Mouse (Mus musculus): ENCODE measurements at regions not wholly inside any gene's neighbourhood (a gene's known extent, or its start where the extent isn't known, plus 50 kb on each side); places are given as distances from the start of the nearest gene placed in this dataset.

GRCm38 (mm10) chr16:19834128-19834527, 74.1 kb downstream of the B3gnt5 start:
- DNase-seq (ENCODE audit: low spot score in 2 of 2), result no peak

- DNase-seq (ENCODE audit: low spot score in 2 of 2), result no peak
These were observed 74.7 kb downstream of the B3gnt5 start for GRCm38 (mm10) chr16:19834750-19835149.

DNA sequence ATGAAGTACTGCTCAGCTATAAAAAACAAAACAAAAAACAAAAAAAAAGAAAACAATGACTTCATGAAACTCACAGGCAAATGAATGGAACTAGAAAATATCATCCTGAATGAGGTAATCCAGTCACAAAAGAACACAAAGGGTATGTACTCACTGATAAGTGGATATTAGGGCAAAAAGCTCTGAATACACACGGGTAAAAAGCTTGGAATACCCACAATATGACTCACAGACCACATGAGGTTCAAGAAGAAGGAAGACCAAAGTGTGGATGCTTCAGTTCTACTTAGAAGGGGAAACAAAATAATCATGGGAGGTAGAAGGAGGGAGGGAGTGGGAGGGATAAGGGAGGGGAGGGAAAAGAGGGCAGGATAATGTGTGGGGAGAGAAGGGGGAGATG, 79.8 kb downstream of the B3gnt5 start:
- no peak for DNase-seq (ENCODE audit: low spot score in 2 of 2)

DNA sequence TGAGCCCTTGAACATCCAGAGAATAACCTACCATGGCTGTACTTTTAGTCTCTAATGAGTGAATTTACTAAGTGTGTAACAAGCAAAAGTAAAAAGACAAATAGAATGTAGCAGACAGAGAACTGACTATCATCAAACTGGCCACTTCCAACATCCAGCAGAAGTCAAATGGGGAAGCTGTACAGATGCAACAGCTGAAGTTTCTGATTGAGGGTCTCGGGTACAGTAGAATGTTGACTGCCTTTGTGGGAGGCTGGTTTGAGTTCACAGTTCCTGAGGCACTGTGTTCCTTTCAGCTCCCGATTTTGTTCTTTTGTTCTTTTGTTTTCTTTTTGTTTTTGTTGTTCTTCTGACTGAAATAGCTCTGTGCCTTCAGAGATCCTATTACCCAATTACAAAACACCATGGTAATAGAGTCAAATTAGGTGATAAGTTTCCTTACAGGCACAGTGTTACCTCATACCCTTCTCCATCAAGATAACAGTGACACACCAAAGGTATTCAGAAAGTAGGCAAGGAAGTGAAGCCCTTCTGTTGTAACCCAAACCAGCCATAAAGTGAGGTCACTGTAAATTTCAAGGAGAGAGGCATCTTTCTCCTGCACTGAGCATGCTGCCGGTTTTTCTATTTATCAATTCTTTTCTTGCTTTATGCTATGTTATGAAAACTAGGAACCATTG, 82.5 kb downstream of the B3gnt5 start:
- DNase-seq (ENCODE audit: low spot score in 2 of 2), result no peak

- no peak for DNase-seq (ENCODE audit: low spot score in 2 of 2)
These were observed 83.7 kb downstream of the B3gnt5 start for GRCm38 (mm10) chr16:19843738-19844137.

DNA sequence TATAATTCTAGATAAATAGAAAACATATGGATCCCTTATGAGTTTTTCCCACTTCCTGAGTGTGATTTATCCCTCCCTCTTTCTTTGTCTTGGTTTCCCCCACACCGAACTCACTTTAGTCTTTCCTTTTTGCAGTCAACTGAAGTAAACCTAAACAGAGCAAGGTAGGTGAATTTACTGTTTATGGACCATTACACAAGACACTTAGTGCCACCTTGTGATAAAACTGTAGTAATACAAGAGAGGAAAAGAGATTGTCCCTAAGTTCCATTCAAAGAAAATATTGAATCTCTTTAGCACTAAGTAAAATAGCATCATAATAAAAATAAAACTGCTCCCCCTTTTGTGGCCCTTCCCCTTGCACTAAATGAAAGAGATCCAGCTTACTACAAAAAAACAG, 88.4 kb downstream of the B3gnt5 start:
- DNase-seq (ENCODE audit: low spot score in 2 of 2), result no peak

- no peak for DNase-seq (ENCODE audit: low spot score in 2 of 2)
These were observed 105.3 kb downstream of the B3gnt5 start for GRCm38 (mm10) chr16:19865306-19865705.

GRCm38 (mm10) chr16:19865931-19866330, 105.9 kb downstream of the B3gnt5 start:
- DNase-seq (ENCODE audit: low spot score in 2 of 2), result no peak

- no peak for DNase-seq (ENCODE audit: low spot score in 2 of 2)
These were observed 109.4 kb downstream of the B3gnt5 start for GRCm38 (mm10) chr16:19869425-19869824.

DNA sequence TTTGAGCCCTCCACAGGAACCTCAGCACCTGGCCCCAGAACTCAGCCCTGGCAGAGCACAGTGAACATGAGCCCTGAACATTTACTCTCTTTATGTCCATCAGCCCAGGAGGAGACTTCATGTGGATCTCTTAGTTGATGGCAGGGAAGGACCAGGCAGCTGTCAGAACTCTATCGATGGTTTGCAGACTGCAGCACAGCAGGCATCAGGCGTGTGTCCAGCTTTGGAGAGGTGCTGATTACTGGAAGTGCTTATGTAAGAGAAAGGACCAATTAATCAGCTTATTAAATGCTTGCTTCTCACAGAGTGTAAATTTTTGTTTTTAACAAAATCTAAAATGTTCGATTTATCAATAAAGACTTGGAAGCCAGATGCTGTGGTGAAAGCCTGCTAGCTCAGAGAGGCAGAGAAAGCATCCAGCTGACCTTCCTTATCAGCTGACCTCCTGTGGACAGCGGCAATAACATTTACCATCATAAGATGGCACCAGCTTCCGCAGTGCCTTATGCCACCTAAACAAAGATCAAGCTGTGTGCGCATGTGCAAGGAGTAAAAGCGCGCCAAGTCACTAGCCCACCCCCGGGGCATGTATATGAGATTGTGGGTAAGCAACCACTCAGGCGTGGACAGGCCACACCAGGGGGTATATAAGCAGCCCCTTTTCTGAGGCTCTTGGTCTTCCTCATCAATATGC, 105.8 kb downstream of the Klhl6 start:
- no peak for DNase-seq (ENCODE audit: low spot score in 2 of 2)

DNA sequence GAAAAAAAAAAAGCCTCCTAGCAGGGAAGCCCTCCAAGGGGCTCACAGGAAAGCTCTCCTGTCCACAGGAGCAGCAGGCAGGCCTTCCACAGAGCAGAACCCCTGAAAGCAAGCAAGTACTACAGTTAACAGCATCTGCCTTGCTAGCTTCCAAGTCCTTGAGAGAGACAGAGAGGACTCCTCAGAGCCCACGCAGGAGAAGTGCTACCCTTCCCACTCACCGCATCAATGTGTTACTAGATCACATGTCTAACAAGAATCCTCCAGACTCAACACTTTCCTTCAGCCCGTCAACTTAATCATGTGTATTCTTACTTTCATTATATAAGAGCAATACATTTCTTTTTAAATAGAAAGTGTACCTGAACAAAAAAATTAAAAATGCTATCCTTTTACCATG, 99.9 kb downstream of the Klhl6 start:
- DNase-seq (ENCODE audit: low spot score in 2 of 2), result peak; percentile 7 to 41

- DNase-seq (ENCODE audit: low spot score in 2 of 2), result peak; percentile 12 to 16
These were observed 98.9 kb downstream of the Klhl6 start for GRCm38 (mm10) chr16:19883776-19884513.

DNA sequence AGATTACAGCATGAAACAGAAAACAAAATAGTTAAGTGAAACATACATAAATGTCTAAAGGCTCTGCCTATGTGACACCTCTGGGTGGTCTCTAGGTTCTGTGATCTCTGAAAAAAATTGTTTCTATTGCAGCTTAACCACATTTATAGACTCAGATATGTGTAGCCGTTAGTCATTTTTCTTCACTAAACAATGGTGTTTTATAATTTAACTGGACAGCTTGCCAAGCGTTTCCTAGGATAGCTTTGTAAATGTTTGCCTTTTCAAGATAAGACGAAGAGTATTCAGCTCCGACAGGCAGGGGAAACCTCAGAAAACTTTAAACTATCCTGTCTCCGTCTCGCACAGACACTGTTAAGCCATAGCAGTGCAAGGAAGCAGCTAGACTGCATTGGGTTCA, 98.3 kb downstream of the Klhl6 start:
- DNase-seq (ENCODE audit: low spot score in 2 of 2), result no peak

DNA sequence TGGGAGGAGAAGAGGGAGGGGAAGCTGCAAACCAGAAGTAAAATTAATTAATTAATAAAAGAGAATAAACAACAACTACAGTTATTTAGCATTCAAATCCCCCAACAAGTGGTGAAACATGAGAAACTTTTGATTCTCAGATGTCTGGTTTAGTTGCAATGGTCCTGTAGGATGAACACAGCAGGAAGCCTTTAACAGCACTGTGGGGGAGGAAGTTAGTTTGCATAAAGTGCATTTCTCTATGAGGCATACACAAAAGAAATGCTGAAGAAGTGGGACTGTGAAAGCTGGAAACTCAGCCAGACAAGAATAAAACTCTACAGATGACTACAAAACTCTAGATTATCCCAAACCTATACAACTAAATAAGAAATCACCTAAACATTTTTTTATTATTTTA, 96.2 kb downstream of the Klhl6 start:
- DNase-seq (ENCODE audit: low spot score in 2 of 2), result peak in 1 of 2 experiments; percentile 7

- DNase-seq (ENCODE audit: low spot score in 2 of 2), result no peak
These were observed 93.3 kb downstream of the Klhl6 start for GRCm38 (mm10) chr16:19889576-19889975.

DNA sequence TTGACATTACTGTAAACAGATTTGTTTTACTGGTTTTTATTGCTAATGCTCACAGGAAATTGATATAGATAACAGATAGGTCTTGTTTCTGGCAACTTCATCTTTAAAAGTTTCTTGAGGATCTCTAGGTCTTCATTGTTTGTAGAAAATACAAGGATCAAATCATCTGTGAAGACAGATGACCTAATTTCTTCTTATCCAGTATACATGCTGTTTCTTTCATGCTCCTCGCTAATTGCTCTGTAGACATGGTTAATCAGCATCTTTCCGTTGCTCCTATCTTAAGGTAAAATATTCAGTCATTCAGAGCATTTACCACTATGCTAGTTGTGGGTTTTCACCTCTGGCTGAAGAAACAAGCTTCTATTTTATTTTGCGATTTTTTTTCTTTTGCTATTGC, 91.4 kb downstream of the Klhl6 start:
- DNase-seq (ENCODE audit: low spot score in 2 of 2), result no peak

DNA sequence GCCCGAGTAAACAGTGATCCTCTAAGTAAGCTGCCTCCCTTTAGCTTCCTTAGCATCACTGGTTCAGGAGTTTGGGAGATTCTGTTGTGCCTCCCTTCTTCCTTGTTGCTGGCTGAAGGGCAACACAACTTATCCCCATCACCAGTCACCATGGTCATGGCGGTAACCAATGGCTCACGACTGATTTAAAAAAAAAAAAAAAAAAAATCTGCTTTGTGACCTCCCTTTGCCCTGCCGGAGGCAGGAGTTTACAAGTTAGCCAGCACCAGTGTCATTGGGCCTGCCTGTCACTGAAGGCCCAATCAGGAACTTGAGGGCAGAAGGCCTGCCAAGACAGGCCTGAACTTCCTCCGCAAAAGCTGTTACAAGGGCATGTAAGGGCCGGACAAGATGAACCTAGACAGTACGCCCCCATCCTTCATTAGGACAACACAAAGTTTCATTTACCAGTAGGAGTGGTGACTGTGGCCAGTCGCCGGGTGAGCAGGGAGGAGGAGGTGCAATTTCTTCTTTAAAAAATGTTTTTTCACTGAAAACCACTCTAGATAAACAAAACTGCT, 88.3 kb downstream of the Klhl6 start:
- no peak for DNase-seq (ENCODE audit: low spot score in 2 of 2)
